Mouse (Mus musculus): ENCODE measurements around the gene Crkl.
"Not testable (repeated sequence)": the region's sequence is repeated elsewhere in the genome, so short reads cannot be mapped to it uniquely, and the experiment has no call there.

The Crkl gene

DNA sequence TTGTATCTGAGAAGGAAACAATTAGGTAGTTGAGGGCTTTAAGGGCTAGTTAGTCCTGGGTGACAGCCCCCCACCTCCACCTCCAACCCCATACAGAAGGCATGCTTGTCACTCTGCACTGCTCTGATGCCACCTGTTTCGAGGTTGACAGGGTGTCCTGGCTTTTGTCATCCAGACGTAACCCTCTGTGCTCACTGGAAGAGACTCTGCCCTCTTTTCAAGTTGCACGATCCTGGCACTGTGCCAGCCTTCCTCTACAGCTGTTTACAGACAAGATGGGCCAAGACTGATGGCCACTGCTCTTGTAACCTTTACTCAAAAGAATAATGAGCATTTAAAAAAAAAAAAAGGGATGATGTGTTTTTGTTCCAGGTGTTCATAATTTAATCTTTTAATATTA is 34.7 kb downstream of the Crkl start:
- DNase-seq (ENCODE audit: low read depth, low spot score): no peak

DNA sequence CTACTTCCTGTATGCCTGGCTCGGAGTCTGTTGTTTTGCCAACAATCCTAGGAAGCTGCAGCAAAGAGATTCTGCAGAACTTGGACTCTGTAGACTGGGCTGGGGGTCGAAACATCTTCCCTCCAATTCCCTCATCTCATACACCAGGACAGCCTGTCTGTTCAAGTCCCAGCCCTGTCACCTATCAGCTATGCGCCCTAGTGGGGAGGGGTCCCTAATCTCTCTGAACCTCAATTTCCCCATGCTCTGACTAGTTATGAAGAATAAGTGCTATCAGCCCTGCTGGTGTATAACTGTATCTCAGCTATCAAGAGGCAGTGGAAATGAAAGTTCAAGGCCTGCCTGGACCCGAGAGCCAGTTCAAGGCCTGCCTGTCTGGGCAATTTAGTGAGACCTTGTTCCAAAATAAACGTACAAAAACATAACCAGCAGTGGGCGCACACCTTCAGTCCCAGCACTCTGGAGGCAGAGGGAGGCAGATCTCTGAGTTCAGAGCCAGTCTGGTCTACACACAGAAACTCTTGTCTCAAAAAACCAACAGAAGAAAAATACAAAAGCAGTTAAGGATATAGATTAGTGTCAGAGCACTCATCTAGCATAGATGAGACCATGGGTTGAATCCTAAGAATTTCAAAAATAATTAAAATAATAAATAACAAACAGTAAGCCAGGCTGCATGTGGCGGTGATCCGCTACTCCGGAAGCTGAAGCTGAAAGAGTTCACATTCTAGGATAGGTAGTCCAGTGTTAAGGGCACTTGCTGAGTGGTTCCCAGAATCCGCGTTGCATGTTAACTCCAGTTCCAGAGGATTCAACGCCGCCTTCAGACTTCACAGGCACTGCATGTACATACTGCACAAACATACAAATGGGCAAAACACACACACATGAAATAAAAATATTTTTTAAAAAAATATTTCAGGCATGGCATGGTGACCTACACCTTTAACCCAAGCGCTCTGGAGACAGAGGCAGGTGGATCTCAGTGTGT is 37.0 kb downstream of the Crkl start:
- no peak for DNase-seq (ENCODE audit: low read depth, low spot score)

DNA sequence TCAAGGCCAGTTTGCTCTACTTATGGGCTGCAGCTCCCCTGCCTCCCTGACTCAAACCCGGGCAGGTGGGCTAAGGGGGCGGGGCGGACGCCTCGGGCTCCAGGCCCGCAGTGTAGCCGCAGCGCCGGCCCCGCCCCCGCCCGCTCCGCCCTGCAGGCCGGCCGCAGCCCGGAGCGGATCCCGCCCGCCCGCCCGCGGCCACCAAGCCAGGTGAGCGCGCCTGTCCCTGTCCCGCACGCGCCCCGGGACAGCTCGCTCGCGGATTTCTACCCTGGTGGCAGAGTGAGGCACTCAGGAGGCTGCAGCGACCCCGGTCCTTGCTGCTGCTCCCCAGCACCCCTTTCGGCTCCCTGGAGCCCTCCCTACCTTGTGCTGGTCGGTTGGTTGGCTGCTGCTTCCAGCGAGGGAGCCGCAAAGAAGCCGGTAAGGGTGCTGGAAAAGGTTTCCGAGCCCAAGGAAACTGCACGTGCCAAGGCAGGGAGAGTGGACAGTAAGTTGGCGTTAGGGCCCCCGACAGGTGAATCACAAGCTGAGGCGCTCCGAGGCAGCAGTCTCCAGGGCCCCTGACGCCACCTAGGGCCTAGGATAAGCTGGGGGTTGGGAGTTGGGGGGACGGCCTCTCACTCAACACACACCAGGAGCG is 37.8 kb downstream of the Crkl start, which contains the start of gene Aifm3:
Aifm3 (plus strand) TSS at position 143 of the 643 bp plus-strand sequence.
- DNase-seq (ENCODE audit: low read depth, low spot score): no peak

DNA sequence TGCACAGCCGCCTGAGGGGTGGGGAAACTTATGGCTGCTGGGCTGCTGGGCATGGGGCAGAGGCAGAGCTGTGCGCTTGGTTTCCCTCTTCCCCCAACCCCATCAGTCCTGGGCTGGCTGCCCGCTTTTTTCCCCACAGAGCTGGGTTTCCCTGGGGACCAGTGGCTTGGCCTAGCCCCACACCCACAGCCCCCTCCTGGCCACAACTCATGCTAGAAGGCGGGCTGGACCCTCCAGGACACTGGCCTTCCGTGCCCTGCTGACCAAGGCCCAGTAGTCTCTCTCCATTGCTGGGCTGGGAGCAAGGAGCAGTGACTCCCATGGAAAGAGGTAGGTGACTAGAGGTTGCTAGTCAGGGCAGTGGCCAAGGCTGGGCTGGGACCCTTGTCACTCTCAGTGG is 39.4 kb downstream of the Crkl start:
- no peak for DNase-seq (ENCODE audit: low read depth, low spot score)

DNA sequence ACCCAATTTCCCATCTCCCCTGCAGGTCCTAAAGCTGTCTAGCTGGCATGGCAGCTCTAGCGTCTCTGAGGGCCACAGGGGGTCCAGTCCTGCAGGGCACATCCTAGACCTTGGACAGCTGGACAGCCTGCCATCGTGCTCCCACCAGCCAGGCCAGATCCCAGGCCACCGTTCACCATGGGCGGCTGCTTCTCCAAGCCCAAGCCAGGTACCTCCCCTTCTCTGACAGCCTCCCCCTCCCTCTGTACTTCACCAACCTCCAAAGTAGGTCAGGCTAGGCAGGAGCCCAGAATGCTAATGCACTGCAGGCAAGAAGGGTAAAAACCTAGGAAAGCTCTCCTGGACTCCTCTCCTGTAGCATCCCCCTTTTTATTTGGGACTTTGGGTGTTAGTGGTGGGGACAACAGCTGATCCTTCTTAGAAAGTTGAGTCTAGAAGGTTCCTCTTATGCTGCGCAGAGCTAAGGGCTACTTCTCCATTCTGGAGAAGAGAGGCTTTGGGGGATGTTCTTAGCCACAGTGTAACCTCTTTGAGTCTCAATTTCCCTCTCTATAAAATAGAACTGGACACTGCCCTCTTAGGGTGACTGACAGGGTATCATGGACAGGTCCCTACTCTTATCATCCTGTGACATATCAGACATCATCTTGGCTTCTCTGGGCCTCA is 40.2 kb downstream of the Crkl start:
- no peak for DNase-seq (ENCODE audit: low read depth, low spot score)

DNA sequence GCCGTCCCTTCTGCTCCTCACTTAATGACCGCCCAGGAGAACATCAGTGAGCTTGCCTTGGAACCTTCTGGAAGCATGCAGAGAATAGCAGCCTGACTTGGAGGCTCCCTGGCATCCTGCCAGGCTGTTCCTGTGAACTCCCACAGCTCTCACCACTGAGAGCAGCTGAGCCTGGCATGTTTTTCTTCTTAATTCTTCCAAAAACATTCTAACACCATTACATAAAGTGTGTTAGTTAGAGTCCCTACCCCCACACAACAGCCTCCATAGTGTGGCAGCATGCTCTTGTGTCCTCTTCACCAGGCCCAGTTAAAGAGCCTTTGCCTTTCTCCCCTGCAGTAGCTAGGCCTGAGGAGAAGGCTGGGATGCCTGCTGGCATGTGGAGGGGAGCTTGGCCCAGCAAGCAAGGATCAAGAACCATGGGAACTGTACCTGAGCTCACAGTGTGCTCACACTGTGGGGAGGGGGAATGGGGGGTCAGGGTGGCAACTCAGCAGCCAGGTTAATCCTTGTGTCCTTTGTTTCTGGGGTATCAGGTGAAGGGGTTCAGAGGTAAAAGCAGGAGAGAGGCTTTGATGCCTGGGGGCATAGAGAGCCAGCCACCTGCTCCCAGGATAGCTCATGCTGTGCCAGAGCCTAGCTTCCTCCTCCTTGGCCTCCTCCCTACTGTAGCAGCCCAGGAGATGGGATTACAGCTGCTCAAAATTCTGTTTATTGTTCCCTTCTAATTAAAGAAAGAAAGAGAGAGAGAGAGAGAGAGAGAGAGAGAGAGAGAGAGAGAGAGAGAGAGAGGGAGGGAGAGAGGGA is 44.9 kb downstream of the Crkl start:
- DNase-seq (ENCODE audit: low read depth, low spot score): peak; percentile 95

DNA sequence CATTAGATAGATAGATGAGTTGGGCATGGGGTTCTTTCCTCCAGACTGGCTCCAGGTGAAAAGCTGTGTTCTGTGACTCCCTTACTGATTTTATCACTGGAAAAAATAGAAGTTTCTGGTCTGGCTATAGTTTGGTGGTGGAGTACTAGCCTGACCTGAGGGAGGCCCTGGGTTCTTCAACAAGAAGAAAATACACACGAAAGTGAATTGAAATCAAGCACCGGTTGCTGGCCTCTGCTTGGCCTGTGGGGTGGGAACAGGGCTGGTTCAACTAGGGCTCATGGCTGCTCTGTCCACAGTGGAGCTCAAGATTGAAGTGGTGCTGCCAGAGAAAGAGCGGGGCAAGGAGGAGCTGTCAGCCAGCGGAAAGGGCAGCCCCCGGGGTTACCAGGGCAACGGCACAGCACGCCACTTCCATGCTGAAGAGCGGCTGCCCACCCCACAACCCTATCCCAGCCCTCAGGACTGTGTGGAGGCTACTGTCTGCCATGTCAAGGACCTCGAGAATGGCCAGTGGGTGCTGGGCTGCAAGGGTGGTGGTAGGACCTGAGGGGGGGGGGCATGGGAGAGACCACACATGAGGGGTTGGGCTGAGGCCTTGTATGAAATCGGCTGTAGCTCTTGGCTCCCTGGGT is 47.6 kb downstream of the Crkl start:
- no peak for DNase-seq (ENCODE audit: low read depth, low spot score)

DNA sequence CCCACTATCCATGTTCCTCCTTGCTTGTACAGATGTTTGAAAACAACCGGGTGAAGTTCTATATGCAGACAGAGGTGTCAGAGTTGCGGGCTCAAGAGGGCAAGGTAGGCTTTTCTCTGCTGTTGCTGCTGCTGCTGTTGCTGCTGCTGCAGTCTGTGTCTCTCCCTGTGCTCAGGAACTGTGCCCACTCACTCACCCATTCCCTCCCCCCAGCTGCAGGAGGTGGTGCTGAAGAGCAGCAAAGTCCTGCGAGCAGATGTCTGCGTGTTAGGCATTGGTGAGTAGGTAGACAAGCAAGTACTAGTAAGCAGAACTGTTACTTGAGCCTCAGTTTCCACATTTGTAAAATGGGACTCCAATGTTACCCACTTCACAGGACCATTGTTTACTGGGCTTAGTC is 50.9 kb downstream of the Crkl start:
- no peak for DNase-seq (ENCODE audit: low read depth, low spot score)

DNA sequence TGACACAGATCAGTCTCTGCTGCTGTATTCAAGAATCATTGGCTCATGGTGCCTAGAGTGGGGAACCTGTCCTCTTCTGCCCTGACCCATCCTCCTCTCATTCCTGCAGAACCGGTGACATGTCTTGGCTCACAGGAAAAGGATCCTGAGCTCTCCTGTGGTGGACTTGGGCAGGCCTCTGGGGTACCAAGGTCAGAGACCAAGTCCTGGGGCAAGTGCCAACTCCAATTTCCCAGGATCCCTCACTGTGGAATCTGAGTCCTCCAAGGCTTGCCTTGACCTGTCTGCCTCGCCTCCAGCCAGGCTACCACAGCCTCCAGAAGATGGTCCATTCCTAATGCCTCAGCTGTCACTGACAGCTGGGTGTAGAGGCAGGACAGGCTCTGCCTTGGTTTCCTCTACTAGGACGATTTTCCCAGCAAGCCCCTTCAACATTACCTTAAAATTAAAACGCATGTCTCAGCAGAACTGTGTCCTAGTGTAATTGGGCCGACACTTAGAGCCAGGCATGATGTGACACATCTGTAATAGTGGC is 55.3 kb downstream of the Crkl start:
- DNase-seq (ENCODE audit: low read depth, low spot score): no peak

DNA sequence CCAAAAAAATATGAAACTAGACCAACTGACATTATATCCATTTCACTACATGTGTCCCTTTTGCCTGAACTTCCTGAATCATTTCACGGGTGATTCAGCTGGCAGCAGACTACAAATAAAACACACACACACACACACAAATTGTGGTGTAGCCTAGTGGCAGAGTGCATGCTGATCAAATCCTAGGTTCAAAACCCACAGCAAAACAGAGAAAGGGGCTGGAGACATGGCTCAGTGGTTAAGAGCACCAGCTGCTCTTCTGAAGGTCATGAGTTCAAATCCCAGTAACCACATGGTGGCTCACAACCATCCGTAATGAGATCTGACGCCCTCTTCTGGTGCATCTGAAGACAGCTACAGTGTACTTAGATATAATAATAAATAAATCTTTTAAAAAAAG is 56.2 kb downstream of the Crkl start:
- DNase-seq (ENCODE audit: low read depth, low spot score): not testable (repeated sequence)

DNA sequence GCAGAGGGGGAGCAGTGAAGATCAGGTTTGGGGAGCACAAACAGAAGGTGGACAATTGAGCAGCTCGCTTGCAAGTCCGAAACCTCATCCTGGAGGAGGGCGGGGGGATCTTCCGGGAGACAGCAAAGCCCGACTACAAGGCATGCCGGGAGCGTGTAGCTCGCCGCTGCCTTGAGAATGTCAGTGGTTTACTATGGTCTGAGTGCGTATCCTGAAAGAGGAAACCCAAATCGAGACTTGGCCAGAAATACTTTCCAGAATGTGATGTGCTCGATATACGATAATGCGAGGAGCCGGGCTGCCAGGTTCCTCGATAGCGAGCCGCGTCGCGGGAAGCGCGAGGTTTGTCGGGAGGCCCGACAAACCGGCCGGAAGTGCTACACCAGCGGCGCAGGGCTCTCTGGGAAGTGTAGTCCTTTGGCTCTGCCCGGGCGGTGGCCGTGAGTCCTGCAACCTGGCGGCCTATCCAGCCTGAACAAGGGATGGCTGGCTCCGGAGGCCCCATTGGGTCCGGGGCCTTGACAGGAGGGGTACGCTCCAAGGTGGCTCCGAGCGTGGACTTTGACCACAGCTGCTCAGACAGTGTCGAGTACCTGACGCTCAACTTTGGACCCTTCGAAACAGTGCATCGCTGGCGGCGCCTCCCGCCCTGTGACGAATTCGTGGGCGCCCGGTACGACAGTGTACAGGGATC is 56.9 kb downstream of the Crkl start, which contains the start of gene Lztr1:
Lztr1 (plus strand) TSS at position 143 of the 694 bp plus-strand sequence.
- peak; percentile 92 for DNase-seq (ENCODE audit: low read depth, low spot score)

DNA sequence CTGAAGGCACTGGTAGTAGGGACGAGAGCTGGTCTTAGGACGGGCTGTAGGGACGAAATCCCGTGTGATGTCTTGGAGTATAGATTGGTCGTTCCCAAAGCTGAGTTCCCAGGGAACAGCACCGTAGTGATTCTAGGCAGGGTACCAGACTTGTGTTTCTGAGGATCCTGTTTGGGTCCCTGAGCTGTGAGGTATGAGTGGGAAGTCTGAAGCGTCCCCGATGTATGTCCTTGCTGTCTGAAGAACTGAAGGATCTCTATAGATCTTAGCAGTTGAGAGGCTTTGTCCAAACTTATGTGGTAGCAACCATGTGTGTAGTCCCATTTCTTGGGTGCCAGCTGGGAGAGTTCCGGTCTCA is 57.4 kb downstream of the Crkl start:
- no peak for DNase-seq (ENCODE audit: low read depth, low spot score)

DNA sequence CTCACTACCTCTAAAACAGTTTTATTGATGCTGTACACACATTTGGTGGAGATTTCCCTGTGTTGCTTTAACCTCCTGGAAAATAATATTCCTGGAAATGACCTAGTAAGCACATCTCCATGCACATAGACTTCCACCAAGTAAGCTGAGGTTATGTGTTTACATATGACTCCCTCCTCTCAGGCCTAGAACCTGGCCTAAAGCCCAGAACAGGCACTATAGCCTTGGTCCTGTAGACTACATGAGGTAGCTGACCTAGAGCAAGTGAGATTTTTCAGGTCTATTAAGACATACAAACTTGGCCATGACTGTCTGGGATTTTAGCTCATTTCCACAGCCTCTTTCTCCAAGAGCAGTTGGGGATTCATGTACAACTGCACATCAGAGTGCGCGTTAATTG is 58.4 kb downstream of the Crkl start:
- no peak for DNase-seq (ENCODE audit: low read depth, low spot score)

DNA sequence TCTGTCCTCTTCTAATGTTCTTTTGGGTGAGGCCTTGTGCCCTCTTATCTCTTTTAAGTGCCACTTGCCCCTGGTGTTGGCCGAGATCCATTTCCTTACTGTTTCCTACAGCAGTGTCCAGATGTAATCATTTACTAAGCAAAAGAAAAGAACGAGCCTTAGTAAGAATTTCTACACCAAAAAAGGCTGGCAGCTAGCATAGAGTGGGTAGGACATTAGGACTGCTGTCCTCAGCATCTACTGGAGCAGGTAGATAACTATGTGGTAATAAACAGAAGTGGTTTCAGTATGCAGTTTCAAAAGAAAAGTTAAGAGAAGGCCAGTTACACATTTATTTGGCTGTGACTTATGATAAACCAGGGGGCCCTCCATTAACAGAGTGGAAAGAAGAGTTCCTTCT is 58.9 kb downstream of the Crkl start:
- no peak for DNase-seq (ENCODE audit: low read depth, low spot score)

DNA sequence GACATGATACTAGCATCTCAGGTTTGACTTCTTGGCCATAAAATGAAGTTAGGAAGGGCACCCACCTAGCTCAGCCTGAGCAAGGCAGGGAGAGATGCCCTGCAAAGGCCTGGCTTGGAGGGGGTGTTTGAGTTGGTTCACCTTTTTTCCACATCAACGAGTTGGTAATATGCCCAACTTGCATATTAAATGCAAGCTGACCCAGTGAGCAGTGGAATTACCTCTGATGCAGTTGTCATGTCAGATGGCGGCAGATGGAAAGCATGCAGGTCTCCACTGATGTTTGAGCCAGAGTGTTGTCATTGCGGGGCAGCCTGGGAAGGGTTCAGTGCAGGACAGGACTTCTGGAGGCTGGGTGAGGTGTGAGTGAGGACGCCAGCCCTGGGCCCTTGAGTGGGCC is 59.6 kb downstream of the Crkl start:
- no peak for DNase-seq (ENCODE audit: low read depth, low spot score)

DNA sequence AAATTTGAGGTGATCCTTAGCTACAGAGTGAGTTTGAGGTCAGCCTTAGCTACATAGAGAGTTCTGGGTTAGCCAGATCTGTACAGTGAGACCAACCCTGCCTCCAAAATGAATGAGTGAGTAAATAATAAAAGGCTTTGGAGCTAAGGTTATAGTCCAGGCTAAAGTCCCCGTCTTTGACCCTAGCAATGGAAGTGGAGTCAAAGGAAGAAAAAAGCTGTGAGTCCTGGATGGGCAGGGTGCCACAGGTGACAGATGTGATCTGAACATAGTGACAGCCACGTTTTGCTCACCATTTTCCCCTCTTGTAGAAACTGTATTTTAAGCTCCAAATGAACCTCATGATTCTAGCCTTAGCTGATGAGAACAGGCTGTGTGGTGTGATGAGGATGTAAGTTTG is 67.1 kb downstream of the Crkl start:
- DNase-seq (ENCODE audit: low read depth, low spot score): no peak

DNA sequence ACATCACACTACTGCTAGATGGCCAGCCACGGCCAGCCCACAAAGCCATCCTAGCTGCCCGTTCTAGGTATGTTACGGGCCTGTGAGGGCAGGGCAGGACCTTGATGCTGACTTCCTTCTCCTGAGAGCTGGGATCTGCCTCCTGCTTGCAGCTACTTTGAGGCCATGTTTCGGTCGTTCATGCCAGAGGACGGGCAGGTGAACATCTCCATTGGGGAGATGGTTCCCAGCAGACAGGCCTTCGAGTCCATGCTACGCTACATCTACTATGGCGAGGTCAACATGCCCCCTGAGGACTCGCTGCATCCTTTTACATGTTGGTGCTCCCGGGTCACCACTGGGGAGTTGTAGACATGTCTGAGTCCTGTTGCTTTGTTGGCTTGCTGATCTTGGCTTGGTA is 72.4 kb downstream of the Crkl start:
- no peak for DNase-seq (ENCODE audit: low read depth, low spot score)

DNA sequence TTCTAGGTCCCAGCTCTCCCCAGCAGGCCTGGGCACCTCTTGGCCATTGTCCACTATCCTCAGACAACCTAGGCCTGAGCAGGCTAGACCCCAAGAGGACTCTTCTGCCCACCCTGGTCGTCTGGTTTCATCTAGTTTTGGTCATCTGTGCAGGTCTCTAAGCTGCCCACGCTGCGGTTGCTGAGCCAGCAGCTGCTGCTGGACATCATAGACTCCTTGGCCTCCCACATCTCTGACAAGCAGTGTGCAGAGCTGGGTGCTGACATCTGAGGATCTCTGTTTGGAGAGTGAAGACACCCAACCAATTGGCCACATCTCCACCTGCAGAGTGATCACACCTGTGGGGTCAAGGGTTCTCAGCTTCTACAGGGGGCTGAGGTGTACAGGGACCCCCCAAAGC is 73.7 kb downstream of the Crkl start:
- DNase-seq (ENCODE audit: low read depth, low spot score): no peak

DNA sequence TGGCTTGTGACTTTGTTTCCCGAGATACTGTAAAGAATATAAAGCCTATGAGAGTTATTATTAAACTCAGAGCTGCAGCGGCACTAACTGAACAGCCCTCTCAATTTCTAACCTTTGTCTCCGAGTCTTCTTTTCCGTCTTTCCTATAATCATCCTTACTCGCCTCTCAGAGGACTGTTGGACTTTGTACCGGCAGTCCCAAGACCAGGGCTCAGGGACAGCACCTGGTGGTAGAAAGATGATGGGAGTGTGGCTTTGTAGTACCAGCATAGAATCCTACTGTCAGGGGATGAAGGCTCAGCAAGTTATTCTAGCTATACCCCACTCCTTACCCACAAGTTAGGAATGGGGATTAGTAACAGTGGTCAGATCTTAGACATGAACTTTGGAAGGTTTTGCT is 74.4 kb downstream of the Crkl start:
- DNase-seq (ENCODE audit: low read depth, low spot score): no peak

DNA sequence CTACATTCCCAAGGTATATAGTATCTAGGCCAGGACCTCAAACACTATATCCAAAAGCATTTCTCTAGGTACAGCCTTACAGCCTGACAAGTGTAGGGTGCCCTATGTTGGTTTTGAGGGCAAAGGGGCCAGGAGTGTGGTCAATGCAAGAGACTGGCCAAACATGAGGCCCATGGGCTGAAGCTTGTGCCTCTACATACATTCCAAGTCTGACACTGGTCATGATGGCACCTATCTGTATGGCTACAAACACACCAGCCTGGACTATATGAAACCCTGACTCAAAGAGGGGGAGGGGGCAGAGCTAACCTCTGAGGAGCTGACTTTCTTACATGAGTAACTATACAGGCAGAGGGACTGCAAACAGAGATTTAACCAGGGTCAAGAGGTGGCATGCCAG is 75.8 kb downstream of the Crkl start:
- no peak for DNase-seq (ENCODE audit: low read depth, low spot score)

Data from telencephalon, adult 2 months (tissue).